Mouse (Mus musculus): ENCODE measurements around the gene Crmp1. TPM values are rescaled to one million over a fixed set of nuclear protein-coding genes. Genes with fewer than 3 reads are reported as not detected.

Gene Crmp1
- total and polyA plus RNA-seq, 2 experiments from 2014 or later = 697 to 1,015 TPM

GRCm38 (mm10) chr5:37332066-37332465 is 90.3 kb downstream of the Crmp1 start:
- Histone ChIP-seq H3K4me1 (ENCODE audit: insufficient read depth, low read length) (no peaks in the 10 kb centered on the region), H3K4me2 (ENCODE audit: low read depth, low read length) (no peak overlapping the region), H3K9me3 (ENCODE audit: low read length) (no peaks in the 10 kb centered on the region), H3K27ac (no peak overlapping the region), H3K4me3 (ENCODE audit: low read length) (no peak overlapping the region), H3K9ac (replicated peaks; ENCODE audit: low read length) (no peak overlapping the region), H3K36me3 (ENCODE audit: insufficient read depth, low read length) (no peaks in the 10 kb centered on the region), H3K27me3 (ENCODE audit: insufficient read depth, low read length) (no peaks in the 10 kb centered on the region)
- DNase-seq (ENCODE audit: low spot score) (no peak), ATAC-seq (no peak)
- no peak for TF ChIP-seq CTCF (IDR thresholded peaks at IDR 0.05; ENCODE audit: low read depth)
- WGBS = 76% methylated on average over 4 of the region's 4 CpGs

- Histone ChIP-seq H3K36me3 (ENCODE audit: insufficient read depth, low read length) (no peaks in the 10 kb centered on the region), H3K4me2 (ENCODE audit: low read depth, low read length) (no peak overlapping the region), H3K9ac (replicated peaks; ENCODE audit: low read length) (no peak overlapping the region), H3K4me3 (ENCODE audit: low read length) (no peak overlapping the region), H3K9me3 (ENCODE audit: low read length) (no peaks in the 10 kb centered on the region), H3K4me1 (ENCODE audit: insufficient read depth, low read length) (0 out of 2 replicates have a peak, but pooled peaks cover 3% of the 10 kb centered on the region), H3K27me3 (ENCODE audit: insufficient read depth, low read length) (no peaks in the 10 kb centered on the region), H3K27ac (no peak overlapping the region)
- ATAC-seq = no peak
- TF ChIP-seq CTCF (IDR thresholded peaks at IDR 0.05; ENCODE audit: low read depth) = no peak
- WGBS = 75% methylated on average over 3 of the region's 3 CpGs
- no peak for DNase-seq (ENCODE audit: low spot score)
Observed at GRCm38 (mm10) chr5:37335061-37335460, 93.3 kb downstream of the Crmp1 start.

- Histone ChIP-seq H3K27ac (no peak within 1 kb of the TSS), H3K4me3 (ENCODE audit: low read length) (peak within 1 kb of the TSS; percentile 64), H3K9ac (replicated peaks; ENCODE audit: low read length) (peak within 1 kb of the TSS; percentile 53), H3K36me3 (ENCODE audit: insufficient read depth, low read length) (no peaks in the 10 kb centered on the region), H3K4me2 (ENCODE audit: low read depth, low read length) (peak within 1 kb of the TSS; percentile 98), H3K4me1 (ENCODE audit: insufficient read depth, low read length) (0 out of 2 replicates have a peak, but pooled peaks cover 3% of the 10 kb centered on the region), H3K9me3 (ENCODE audit: low read length) (no peaks in the 10 kb centered on the region), H3K27me3 (ENCODE audit: insufficient read depth, low read length) (no peaks in the 10 kb centered on the region)
- peak; percentile 16 for TF ChIP-seq CTCF (IDR thresholded peaks at IDR 0.05; ENCODE audit: low read depth)
- DNase-seq (ENCODE audit: low spot score) = peak; percentile 64
- peak; percentile 67; the same call in 1 of the 2 replicates for ATAC-seq
- WGBS = under 1% methylated on average over 48 of the region's 48 CpGs
Observed at GRCm38 (mm10) chr5:37336485-37337105, 94.9 kb downstream of the Crmp1 start, which contains the start of gene Evc. Evc (minus strand) TSS chr5:37336894.

- Histone ChIP-seq H3K4me3 (ENCODE audit: low read length) (no peak overlapping the region), H3K9me3 (ENCODE audit: low read length) (no peaks in the 10 kb centered on the region), H3K27ac (no peak overlapping the region), H3K4me1 (ENCODE audit: insufficient read depth, low read length) (0 out of 2 replicates have a peak, but pooled peaks cover 3% of the 10 kb centered on the region), H3K36me3 (ENCODE audit: insufficient read depth, low read length) (no peaks in the 10 kb centered on the region), H3K9ac (replicated peaks; ENCODE audit: low read length) (no peak overlapping the region), H3K4me2 (ENCODE audit: low read depth, low read length) (peak overlapping the region; percentile 80), H3K27me3 (ENCODE audit: insufficient read depth, low read length) (no peaks in the 10 kb centered on the region)
- no peak; the same call in 1 of the 2 replicates for ATAC-seq
- DNase-seq (ENCODE audit: low spot score) = no peak
- 75% methylated on average over 3 of the region's 3 CpGs for WGBS
- TF ChIP-seq CTCF (IDR thresholded peaks at IDR 0.05; ENCODE audit: low read depth) = no peak
Observed at GRCm38 (mm10) chr5:37337696-37338095, 96.0 kb downstream of the Crmp1 start.

- Histone ChIP-seq H3K36me3 (ENCODE audit: insufficient read depth, low read length) (no peaks in the 10 kb centered on the region), H3K9ac (replicated peaks; ENCODE audit: low read length) (peak within 1 kb of the TSS; percentile 54), H3K9me3 (ENCODE audit: low read length) (no peaks in the 10 kb centered on the region), H3K27me3 (ENCODE audit: insufficient read depth, low read length) (no peaks in the 10 kb centered on the region), H3K4me2 (ENCODE audit: low read depth, low read length) (peak within 1 kb of the TSS; percentile 98), H3K27ac (no peak within 1 kb of the TSS), H3K4me3 (ENCODE audit: low read length) (peak within 1 kb of the TSS; percentile 49), H3K4me1 (ENCODE audit: insufficient read depth, low read length) (0 out of 2 replicates have a peak, but pooled peaks cover 3% of the 10 kb centered on the region)
- WGBS = under 1% methylated on average over 27 of the region's 27 CpGs
- DNase-seq (ENCODE audit: low spot score) (peak; percentile 76), ATAC-seq (peak; percentile 79)
- TF ChIP-seq CTCF (IDR thresholded peaks at IDR 0.05; ENCODE audit: low read depth) = peak; percentile 25
Observed at GRCm38 (mm10) chr5:37338288-37338687, 96.5 kb downstream of the Crmp1 start, which contains the start of gene Evc2. Evc2 (plus strand) TSS chr5:37338499.

Other genes with a start within 250 kb of the Crmp1 start
- 17.4 and 20.0 TPM in 2 replicates for gene Gm1043, start 156.6 kb upstream of the Crmp1 start, total RNA-seq (2014; rRNA removed)
- gene Gm1043, start 156.6 kb upstream of the Crmp1 start, polyA plus RNA-seq (2015; fragmentation: Nextera tagmentation; extraction: Ambion mirVana) = 1.5 and 1.7 TPM in 2 replicates
- gene Evc, start 95.0 kb downstream of the Crmp1 start, total RNA-seq (2014; rRNA removed) = 12.1 and 17.1 TPM in 2 replicates
- gene Evc, start 95.0 kb downstream of the Crmp1 start, polyA plus RNA-seq (2015; fragmentation: Nextera tagmentation; extraction: Ambion mirVana) = 4.2 and 4.7 TPM in 2 replicates
- gene Evc2, start 96.6 kb downstream of the Crmp1 start, total RNA-seq (2014; rRNA removed) = 4.0 and 6.1 TPM in 2 replicates
- gene Evc2, start 96.6 kb downstream of the Crmp1 start, polyA plus RNA-seq (2015; fragmentation: Nextera tagmentation; extraction: Ambion mirVana) = 4.7 and 5.5 TPM in 2 replicates

Data from hindbrain, postnatal 0 days (tissue).